Mouse (Mus musculus): ENCODE results near the gene Dram1. TPM values are rescaled to one million over a fixed set of nuclear protein-coding genes. Genes with fewer than 3 reads are reported as not detected.
A peak's percentile ranks its signal among the peaks of the same experiment; 100 is the strongest.

Gene Dram1
- polyA plus RNA-seq, 1 experiment from 2014 or later, result 1.2 TPM

- Histone ChIP-seq H3K36me3 (no peaks in the 10 kb centered on the region), H3K4me2 (no peak overlapping the region), H3K4me3 (no peak overlapping the region), H3K27ac (ENCODE audit: poor library complexity, severe bottlenecking) (no peak overlapping the region), H3K9ac (no peak overlapping the region), H3K27me3 (replicated peaks) (no peaks in the 10 kb centered on the region), H3K4me1 (replicated peaks) (no peaks in the 10 kb centered on the region), H3K9me3 (replicated peaks) (0 out of 2 replicates have a peak, but pooled peaks cover 8% of the 10 kb centered on the region)
- WGBS, result 13% methylated on average over 2 of the region's 2 CpGs
- no peak for ATAC-seq (ENCODE audit: insufficient number of reproducible peaks, low FRiP score)
These were observed 7.1 kb downstream of the Dram1 start for GRCm38 (mm10) chr10:88371793-88372192.

GRCm38 (mm10) chr10:88369233-88369632, 9.6 kb downstream of the Dram1 start:
- ATAC-seq (ENCODE audit: insufficient number of reproducible peaks, low FRiP score), result no peak
- Histone ChIP-seq H3K27me3 (replicated peaks) (no peaks in the 10 kb centered on the region), H3K4me3 (no peak overlapping the region), H3K9me3 (replicated peaks) (0 out of 2 replicates have a peak, but pooled peaks cover 8% of the 10 kb centered on the region), H3K27ac (ENCODE audit: poor library complexity, severe bottlenecking) (no peak overlapping the region), H3K4me1 (replicated peaks) (no peaks in the 10 kb centered on the region), H3K36me3 (no peaks in the 10 kb centered on the region), H3K9ac (no peak overlapping the region), H3K4me2 (no peak overlapping the region)
- WGBS, result 51% methylated on average over 4 of the region's 4 CpGs

- H3K4me2 ChIP-seq, result no peak overlapping the region
- WGBS, result 71% methylated on average over 3 of the region's 3 CpGs
- no peak overlapping the region for H3K4me3 ChIP-seq
- H3K27ac ChIP-seq (ENCODE audit: poor library complexity, severe bottlenecking), result no peak overlapping the region
- no peak overlapping the region for H3K9ac ChIP-seq
- H3K9me3 ChIP-seq (replicated peaks), result no peaks in the 10 kb centered on the region
- no peak for ATAC-seq (ENCODE audit: insufficient number of reproducible peaks, low FRiP score)
- H3K4me1 ChIP-seq (replicated peaks), result no peaks in the 10 kb centered on the region
- no peaks in the 10 kb centered on the region for H3K27me3 ChIP-seq (replicated peaks)
- H3K36me3 ChIP-seq, result no peaks in the 10 kb centered on the region
These were observed 14.7 kb downstream of the Dram1 start for GRCm38 (mm10) chr10:88364221-88364620.

DNA sequence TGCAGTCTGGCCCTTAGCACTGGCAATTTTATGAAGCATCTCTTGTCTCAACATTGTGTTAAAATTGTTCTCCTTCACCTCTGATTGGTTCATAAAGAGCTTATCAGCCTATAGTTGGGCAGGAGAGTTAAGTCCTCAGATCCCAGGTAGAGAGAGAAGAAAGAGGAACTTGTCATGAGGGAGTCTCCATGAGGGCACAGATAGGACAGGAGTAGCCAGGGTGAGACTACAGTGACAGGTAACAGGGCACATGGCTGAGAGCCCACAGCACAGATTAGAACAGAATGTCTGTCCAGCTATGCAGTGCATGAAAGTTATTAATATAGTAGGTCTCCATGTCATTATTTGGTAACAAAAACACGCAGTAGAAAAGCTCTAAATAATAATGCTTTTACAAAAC, 16.7 kb downstream of the Dram1 start:
- ATAC-seq (ENCODE audit: insufficient number of reproducible peaks, low FRiP score), result no peak
- Histone ChIP-seq H3K4me3 (no peak overlapping the region), H3K4me2 (no peak overlapping the region), H3K36me3 (no peaks in the 10 kb centered on the region), H3K9ac (no peak overlapping the region), H3K27ac (ENCODE audit: poor library complexity, severe bottlenecking) (no peak overlapping the region), H3K9me3 (replicated peaks) (no peaks in the 10 kb centered on the region), H3K4me1 (replicated peaks) (no peaks in the 10 kb centered on the region), H3K27me3 (replicated peaks) (no peaks in the 10 kb centered on the region)
- 71% methylated on average over 1 of the region's 1 CpGs for WGBS

- 2% methylated on average over 42 of the region's 47 CpGs for WGBS
- H3K4me1 ChIP-seq (replicated peaks), result 0 out of 2 replicates have a peak, but pooled peaks cover 4% of the 10 kb centered on the region
- ATAC-seq (ENCODE audit: insufficient number of reproducible peaks, low FRiP score), result peak; percentile 74
- H3K9ac ChIP-seq, result peak overlapping the region; percentile 72
- H3K4me2 ChIP-seq, result peak overlapping the region; percentile 88
- 0 out of 2 replicates have a peak, but pooled peaks cover 6% of the 10 kb centered on the region for H3K27me3 ChIP-seq (replicated peaks)
- peak overlapping the region; percentile 61 for H3K4me3 ChIP-seq
- H3K36me3 ChIP-seq, result no peaks in the 10 kb centered on the region
- no peaks in the 10 kb centered on the region for H3K9me3 ChIP-seq (replicated peaks)
- no peak overlapping the region for H3K27ac ChIP-seq (ENCODE audit: poor library complexity, severe bottlenecking)
These were observed 21.8 kb downstream of the Dram1 start for GRCm38 (mm10) chr10:88356983-88357559.

- Histone ChIP-seq H3K4me1 (replicated peaks) (0 out of 2 replicates have a peak, but pooled peaks cover 6% of the 10 kb centered on the region), H3K27ac (ENCODE audit: poor library complexity, severe bottlenecking) (no peak overlapping the region), H3K4me3 (peak overlapping the region; percentile 61), H3K27me3 (replicated peaks) (0 out of 2 replicates have a peak, but pooled peaks cover 6% of the 10 kb centered on the region), H3K9ac (peak overlapping the region; percentile 72), H3K36me3 (no peaks in the 10 kb centered on the region), H3K9me3 (replicated peaks) (no peaks in the 10 kb centered on the region), H3K4me2 (peak overlapping the region; percentile 88)
- 9% methylated on average over 21 of the region's 21 CpGs for WGBS
- peak; percentile 42; the same call in 1 of the 2 replicates for ATAC-seq (ENCODE audit: insufficient number of reproducible peaks, low FRiP score)
These were observed 22.5 kb downstream of the Dram1 start for GRCm38 (mm10) chr10:88356114-88356982.

DNA sequence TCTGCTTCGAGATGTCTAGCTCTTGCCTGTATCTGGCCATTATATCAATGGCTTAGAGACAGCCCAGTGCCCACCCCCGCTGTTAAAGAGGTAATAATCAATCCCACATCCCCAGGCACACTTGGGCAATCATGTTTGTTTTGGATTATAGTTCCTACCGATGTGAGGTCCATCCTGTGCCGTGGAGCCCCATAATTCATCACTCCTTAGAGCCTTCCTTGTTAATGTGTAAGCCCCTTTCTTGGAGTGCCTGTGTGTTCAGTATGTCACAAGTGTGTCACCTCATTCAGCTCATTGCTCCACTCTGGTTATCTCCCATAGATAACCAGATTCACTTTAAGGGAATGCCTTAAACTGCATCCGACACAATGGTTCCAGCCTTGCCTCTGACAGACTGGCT, 24.3 kb downstream of the Dram1 start:
- H3K9me3 ChIP-seq (replicated peaks), result no peaks in the 10 kb centered on the region
- no peak overlapping the region for H3K9ac ChIP-seq
- 0 out of 2 replicates have a peak, but pooled peaks cover 8% of the 10 kb centered on the region for H3K4me1 ChIP-seq (replicated peaks)
- no peak overlapping the region for H3K4me2 ChIP-seq
- 0 out of 2 replicates have a peak, but pooled peaks cover 6% of the 10 kb centered on the region for H3K27me3 ChIP-seq (replicated peaks)
- no peak overlapping the region for H3K4me3 ChIP-seq
- no peaks in the 10 kb centered on the region for H3K36me3 ChIP-seq
- no peak for ATAC-seq (ENCODE audit: insufficient number of reproducible peaks, low FRiP score)
- 66% methylated on average over 5 of the region's 5 CpGs for WGBS
- no peak overlapping the region for H3K27ac ChIP-seq (ENCODE audit: poor library complexity, severe bottlenecking)

DNA sequence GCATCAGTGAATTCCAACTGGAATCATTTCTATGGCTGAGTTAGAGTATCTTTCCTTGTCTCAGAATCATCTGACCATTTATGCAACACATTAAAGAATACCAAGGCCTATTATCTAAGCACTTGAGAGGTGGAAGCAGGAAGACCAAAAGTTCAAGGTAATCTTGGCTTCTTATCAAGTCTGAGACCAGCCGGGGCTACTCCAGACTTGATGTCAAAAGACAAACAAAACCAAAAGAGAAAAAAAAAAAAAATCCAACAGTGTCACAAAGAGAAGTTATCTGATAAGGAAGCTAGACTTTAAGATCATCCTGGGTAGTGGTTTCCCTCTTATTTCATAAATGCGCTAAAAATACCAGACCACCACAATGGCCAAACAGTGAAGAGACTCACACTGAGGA, 26.3 kb downstream of the Dram1 start:
- Histone ChIP-seq H3K9ac (no peak overlapping the region), H3K27me3 (replicated peaks) (0 out of 2 replicates have a peak, but pooled peaks cover 6% of the 10 kb centered on the region), H3K4me3 (no peak overlapping the region), H3K4me1 (replicated peaks) (0 out of 2 replicates have a peak, but pooled peaks cover 8% of the 10 kb centered on the region), H3K36me3 (no peaks in the 10 kb centered on the region), H3K4me2 (no peak overlapping the region), H3K27ac (ENCODE audit: poor library complexity, severe bottlenecking) (no peak overlapping the region), H3K9me3 (replicated peaks) (no peaks in the 10 kb centered on the region)
- WGBS, result 57% methylated on average over 2 of the region's 2 CpGs
- ATAC-seq (ENCODE audit: insufficient number of reproducible peaks, low FRiP score), result no peak

- peaks cover 5% of the 10 kb centered on the region for H3K4me1 ChIP-seq (replicated peaks)
- WGBS, result 35% methylated on average over 5 of the region's 5 CpGs
- no peak overlapping the region for H3K4me2 ChIP-seq
- ATAC-seq (ENCODE audit: insufficient number of reproducible peaks, low FRiP score), result no peak
- no peaks in the 10 kb centered on the region for H3K36me3 ChIP-seq
- no peak overlapping the region for H3K4me3 ChIP-seq
- H3K27me3 ChIP-seq (replicated peaks), result 0 out of 2 replicates have a peak, but pooled peaks cover 4% of the 10 kb centered on the region
- H3K9me3 ChIP-seq (replicated peaks), result no peaks in the 10 kb centered on the region
- H3K27ac ChIP-seq (ENCODE audit: poor library complexity, severe bottlenecking), result no peak overlapping the region
- no peak overlapping the region for H3K9ac ChIP-seq
These were observed 27.3 kb downstream of the Dram1 start for GRCm38 (mm10) chr10:88351411-88352103.

DNA sequence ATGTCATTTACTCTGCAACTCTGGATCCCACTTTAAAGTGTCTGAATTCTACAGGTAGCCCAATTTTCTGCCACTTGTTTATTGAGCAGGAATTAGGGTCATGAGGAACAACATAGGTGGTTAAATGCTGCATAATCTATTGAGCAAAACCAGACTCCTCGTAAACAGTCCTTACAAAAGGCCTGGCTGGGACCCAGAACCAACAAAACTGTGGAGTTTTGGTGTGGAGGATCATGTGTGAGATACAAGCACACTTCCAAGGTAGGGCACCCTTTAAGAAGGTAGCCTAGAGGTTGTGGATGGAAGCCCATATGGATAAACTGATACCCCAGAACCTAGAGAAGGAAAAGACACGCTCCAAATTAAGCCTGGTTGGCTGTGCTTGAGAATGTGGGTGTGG, 28.2 kb downstream of the Dram1 start:
- Histone ChIP-seq H3K36me3 (no peaks in the 10 kb centered on the region), H3K4me3 (no peak overlapping the region), H3K9ac (no peak overlapping the region), H3K27ac (ENCODE audit: poor library complexity, severe bottlenecking) (no peak overlapping the region), H3K9me3 (replicated peaks) (no peaks in the 10 kb centered on the region), H3K4me1 (replicated peaks) (peaks cover 13% of the 10 kb centered on the region), H3K27me3 (replicated peaks) (no peaks in the 10 kb centered on the region), H3K4me2 (no peak overlapping the region)
- 68% methylated on average over 2 of the region's 2 CpGs for WGBS
- ATAC-seq (ENCODE audit: insufficient number of reproducible peaks, low FRiP score), result no peak

GRCm38 (mm10) chr10:88349800-88350199, 29.1 kb downstream of the Dram1 start:
- no peak for ATAC-seq (ENCODE audit: insufficient number of reproducible peaks, low FRiP score)
- WGBS, result 36% methylated on average over 8 of the region's 8 CpGs

More at GRCm38 (mm10) chr10:88349800-88350199, 29.1 kb downstream of the Dram1 start:
- no peak overlapping the region for H3K4me3 ChIP-seq
- H3K4me1 ChIP-seq (replicated peaks), result peaks cover 14% of the 10 kb centered on the region
- no peaks in the 10 kb centered on the region for H3K27me3 ChIP-seq (replicated peaks)
- H3K9me3 ChIP-seq (replicated peaks), result no peaks in the 10 kb centered on the region
- H3K9ac ChIP-seq, result no peak overlapping the region
- H3K27ac ChIP-seq (ENCODE audit: poor library complexity, severe bottlenecking), result no peak overlapping the region
- H3K36me3 ChIP-seq, result no peaks in the 10 kb centered on the region
- H3K4me2 ChIP-seq, result no peak overlapping the region

Measured in heart, embryonic 12.5 days (tissue).